Mouse (Mus musculus): ENCODE data around the gene Ryr3. TPM values are rescaled to one million over a fixed set of nuclear protein-coding genes. Genes with fewer than 3 reads are reported as not detected.

Ryr3 gene
- total RNA-seq, 2 experiments from 2014 or later = 17.9 to 18.4 TPM

GRCm38 (mm10) chr2:112910579-112910978 is 306.3 kb downstream of the Ryr3 start:
- no peak for DNase-seq

GRCm38 (mm10) chr2:112909142-112909541 is 307.8 kb downstream of the Ryr3 start:
- no peak for DNase-seq

- DNase-seq = no peak
Observed at GRCm38 (mm10) chr2:112900747-112901146, 316.1 kb downstream of the Ryr3 start.

GRCm38 (mm10) chr2:112884456-112885114 is 332.3 kb downstream of the Ryr3 start:
- DNase-seq = no peak

- DNase-seq = no peak
Observed at GRCm38 (mm10) chr2:112881805-112882204, 335.1 kb downstream of the Ryr3 start.

DNA sequence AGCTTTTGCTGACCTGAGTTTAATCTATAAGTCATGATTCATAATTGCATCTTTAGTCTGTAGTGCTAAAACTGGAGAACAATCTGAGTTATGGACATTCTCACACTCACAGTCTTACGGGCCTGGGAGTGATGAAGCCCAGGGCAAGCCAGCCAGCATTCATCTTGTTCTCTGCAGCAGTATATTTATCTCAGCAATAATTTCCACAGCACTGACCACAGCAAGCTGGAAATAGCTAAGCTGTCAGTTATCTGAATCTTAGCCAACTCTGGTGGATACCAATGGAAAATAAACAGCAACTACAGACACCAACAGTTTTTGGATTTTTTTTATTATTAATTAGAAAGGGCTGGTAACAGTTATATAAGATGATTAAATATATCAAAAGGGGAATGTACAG is 335.5 kb downstream of the Ryr3 start:
- no peak for DNase-seq

DNA sequence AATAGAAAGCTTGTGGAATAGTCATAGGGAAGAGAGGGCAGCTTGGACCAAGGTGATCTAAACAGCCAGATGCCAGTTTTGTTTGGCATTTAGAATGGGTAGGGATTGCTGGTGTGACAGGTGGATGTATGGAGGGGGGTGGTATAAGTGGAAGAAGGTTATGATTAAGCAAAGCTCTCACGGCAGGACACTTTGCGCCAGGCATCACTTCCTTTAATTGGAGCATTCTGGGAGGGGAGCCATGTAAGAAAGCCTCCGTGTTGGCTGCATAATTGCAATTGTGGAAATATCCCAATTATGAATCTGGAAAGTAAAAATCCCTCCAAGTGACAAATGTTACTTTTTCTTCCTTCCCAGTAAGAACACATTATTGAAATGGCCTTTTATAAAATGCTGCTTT is 339.5 kb downstream of the Ryr3 start:
- DNase-seq = no peak

- DNase-seq = no peak
Observed at GRCm38 (mm10) chr2:112866043-112866551, 350.8 kb downstream of the Ryr3 start.

- no peak for DNase-seq
Observed at GRCm38 (mm10) chr2:112861792-112862191, 355.1 kb downstream of the Ryr3 start.

- no peak for DNase-seq
Observed at GRCm38 (mm10) chr2:112845583-112846512, 371.0 kb downstream of the Ryr3 start.

DNA sequence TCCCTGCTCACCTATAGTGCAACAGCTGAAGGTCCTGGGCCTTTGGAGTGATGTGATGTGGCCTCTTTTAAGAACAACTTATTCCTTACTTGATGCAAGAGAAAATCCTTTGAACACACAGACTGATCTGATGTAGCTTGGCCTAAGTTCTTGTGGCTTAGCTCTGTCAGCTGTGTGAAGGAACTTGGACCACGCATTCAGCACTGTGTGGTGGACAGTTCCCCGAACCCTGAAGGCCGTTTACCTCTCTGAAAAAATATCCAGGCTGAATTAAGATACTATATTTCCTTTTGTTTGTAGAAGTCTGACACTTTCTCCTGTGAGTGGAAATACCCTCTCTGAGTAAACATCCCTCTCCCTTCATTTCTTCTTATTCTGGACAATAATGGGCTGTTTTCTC is 374.0 kb downstream of the Ryr3 start:
- no peak for DNase-seq

- no peak for DNase-seq
Observed at GRCm38 (mm10) chr2:112831423-112832305, 385.2 kb downstream of the Ryr3 start.

- DNase-seq = no peak
Observed at GRCm38 (mm10) chr2:112826571-112826970, 390.3 kb downstream of the Ryr3 start.

GRCm38 (mm10) chr2:112822721-112823120 is 394.2 kb downstream of the Ryr3 start:
- no peak for DNase-seq

GRCm38 (mm10) chr2:112819059-112819458 is 397.8 kb downstream of the Ryr3 start:
- DNase-seq = no peak

DNA sequence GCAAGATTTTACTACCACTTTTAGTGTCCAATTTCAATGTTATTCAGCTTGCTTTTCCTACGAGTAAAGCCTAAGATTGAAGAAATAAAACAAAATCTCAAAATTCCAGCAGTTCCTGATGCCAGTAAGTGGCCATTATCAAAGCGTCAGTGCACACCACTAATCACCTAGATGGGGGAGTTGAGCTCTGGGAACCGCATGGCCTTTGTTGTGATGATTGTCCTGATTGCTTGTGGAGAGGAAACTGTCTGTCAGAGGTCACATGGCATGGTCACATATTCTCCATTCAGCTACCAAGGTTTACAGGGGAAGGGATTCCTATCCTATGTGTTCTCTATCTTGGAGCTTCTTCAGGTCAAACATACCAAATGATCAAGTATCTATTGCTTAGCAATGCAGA is 399.9 kb downstream of the Ryr3 start:
- DNase-seq = no peak

GRCm38 (mm10) chr2:112815960-112816359 is 400.9 kb downstream of the Ryr3 start:
- DNase-seq = no peak

DNA sequence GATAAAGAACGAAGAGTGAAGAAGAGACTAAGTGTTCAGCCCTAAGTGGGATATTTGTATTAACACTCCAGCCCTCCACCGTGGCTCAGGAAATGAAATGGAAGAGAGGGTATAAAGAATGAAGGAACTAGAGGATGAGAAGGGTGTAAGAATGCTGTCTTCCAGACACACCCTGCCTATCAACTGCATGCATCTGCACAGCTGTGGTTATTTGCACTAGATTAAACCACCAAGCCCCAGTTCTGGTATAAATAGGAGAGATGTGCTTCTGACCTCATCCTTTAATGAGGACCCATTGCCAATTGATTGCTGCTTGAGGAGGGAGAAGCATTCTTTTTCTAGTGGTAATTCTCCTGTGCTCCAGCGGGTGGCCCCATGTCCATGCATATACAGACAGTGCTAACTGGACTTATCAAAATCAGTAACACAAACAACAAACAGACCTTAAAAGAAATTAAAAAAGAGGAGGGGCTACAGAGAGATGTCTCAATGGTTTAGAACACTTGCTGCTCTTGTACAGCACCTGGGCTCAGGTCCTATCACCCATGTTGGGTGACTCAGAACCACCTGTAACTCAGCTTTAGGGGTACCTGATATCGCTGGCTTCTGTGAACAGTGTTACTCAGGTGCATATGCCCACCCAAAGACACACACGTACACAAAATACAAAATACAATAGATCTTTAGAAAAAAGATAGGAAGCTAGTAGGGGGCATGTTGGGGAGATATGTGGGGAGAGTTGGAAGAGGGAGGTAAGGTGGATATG is 404.1 kb downstream of the Ryr3 start:
- DNase-seq = no peak

- DNase-seq = no peak
Observed at GRCm38 (mm10) chr2:112806015-112806414, 410.9 kb downstream of the Ryr3 start.

DNA sequence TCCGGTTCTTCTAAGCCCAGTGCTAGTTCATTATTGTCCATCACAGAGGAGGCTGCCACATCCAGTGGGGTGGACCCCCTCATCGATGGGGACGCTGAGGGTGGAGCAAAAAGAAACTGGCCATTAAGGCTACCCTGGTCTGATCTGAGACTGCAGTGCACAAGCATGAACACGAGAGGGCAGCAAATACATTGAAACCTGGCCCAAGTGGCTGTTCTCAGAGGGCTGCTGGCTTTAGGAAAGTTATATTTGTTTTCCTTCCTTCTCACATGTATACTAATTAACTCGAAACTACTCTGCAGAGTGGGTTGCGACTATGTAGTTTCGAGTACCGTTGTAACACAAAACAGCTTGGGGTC is 416.9 kb downstream of the Ryr3 start:
- DNase-seq = peak; percentile 48

DNA sequence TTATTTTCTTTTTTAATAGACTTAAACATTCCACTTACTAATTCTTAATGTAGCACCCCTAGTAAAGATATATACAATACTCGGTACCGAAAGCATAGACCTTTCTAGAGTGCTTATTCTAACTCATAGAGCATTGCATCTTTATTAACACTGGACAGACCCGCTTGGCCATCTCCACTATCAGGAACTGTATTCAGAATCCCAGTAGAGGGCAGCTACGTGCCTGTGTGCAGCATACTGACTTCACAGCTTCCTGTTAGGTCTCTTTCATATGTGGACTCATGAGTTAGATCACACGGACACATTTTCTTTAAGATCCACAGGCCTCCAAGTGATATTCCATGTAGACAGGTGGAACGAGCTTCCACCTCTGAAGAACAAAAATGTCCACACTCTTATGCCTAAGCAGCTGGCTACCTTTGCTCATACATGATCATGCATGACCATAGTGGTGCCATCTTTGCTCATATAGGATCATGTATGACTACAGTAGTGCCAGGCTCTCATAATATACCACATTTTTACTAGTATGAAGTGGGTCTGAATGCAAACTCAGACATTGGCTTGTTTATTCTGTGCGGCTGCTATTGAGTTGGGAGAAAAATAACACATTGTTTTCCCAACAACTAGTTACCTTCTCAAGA is 417.4 kb downstream of the Ryr3 start:
- no peak for DNase-seq
